Mouse (Mus musculus) intestine, postnatal 0 days (tissue): ENCODE data around the gene Ckap5. TPM values are rescaled to one million over a fixed set of nuclear protein-coding genes. Genes with fewer than 3 reads are reported as not detected.

Source experiments
- ATAC-seq: fragments of 200-750 bp; cut with Nextera tagmentation; 2 replicates; pipeline ENCODE4 v1.8.0; 2017; ENCODE audit warnings: mild to moderate bottlenecking, moderate TSS enrichment, moderate library complexity
- H3K27ac ChIP-seq: fragments of 300-500 bp; sonication (generic); 2 replicates; pipeline ENCODE4 v1.5.1; 2014; ENCODE audit warnings: mild to moderate bottlenecking, low read depth, low read length, moderate library complexity
- H3K27me3 ChIP-seq: fragments of 300-500 bp; sonication (generic); replicated peaks from 2 replicates; pipeline ENCODE4 v1.6.1; 2014; ENCODE audit warnings: low read length, mixed read lengths; ENCODE audit not compliant: control insufficient read depth, insufficient read depth
- H3K36me3 ChIP-seq: fragments of 300-500 bp; sonication (generic); 2 replicates; pipeline ENCODE4 v1.6.1; 2014; ENCODE audit warnings: mild to moderate bottlenecking, moderate library complexity; ENCODE audit not compliant: control insufficient read depth, insufficient read depth
- H3K4me1 ChIP-seq: fragments of 300-500 bp; sonication (generic); replicated peaks from 2 replicates; pipeline ENCODE4 v1.6.1; 2014; ENCODE audit warnings: antibody characterized with exemption, low read length, mixed read lengths; ENCODE audit not compliant: control insufficient read depth, insufficient read depth
- H3K4me2 ChIP-seq: fragments of 300-500 bp; sonication (generic); replicated peaks from 2 replicates; pipeline ENCODE4 v1.6.1; 2014; ENCODE audit warnings: low read depth, mild to moderate bottlenecking, moderate library complexity
- H3K4me3 ChIP-seq: fragments of 300-500 bp; sonication (generic); 2 replicates; pipeline ENCODE4 v1.5.1; 2014; ENCODE audit warnings: low read depth, low read length
- H3K9ac ChIP-seq: fragments of 300-500 bp; sonication (generic); 2 replicates; pipeline ENCODE4 v1.6.1; 2014; ENCODE audit warnings: mild to moderate bottlenecking, low read depth, low read length
- H3K9me3 ChIP-seq: fragments of 300-500 bp; sonication (generic); 2 replicates; pipeline ENCODE4 v1.6.1; 2016; ENCODE audit warnings: mixed run types; ENCODE audit not compliant: control insufficient read depth
- CTCF ChIP-seq: sonication (generic); IDR thresholded peaks from 2 replicates; pipeline ENCODE4 v1.5.1; 2016; ENCODE audit warnings: low read depth, mild to moderate bottlenecking, control low read depth, antibody characterized with exemption, moderate library complexity
- WGBS: fragments of 180-500 bp; shearing (Covaris S2); extraction: QIAGEN DNeasy Blood & Tissue Kit; methylation state at CpG from one replicate; pipeline ENCODE4 v1.1.7; 2014; 5-methylcytosine and 5-hydroxymethylcytosine counted together
- polyA plus RNA-seq: library from polyadenylated mRNA; unstranded; fragments of >200 nt; fragmentation: Nextera tagmentation; extraction: Ambion mirVana; gene quantifications from 2 replicates; pipeline ENCODE4 v1.2.1, GENCODE M21; 2015

The Ckap5 gene
- polyA plus RNA-seq, 1 experiment from 2014 or later = 19.3 TPM

- ATAC-seq = peak; percentile 52
- WGBS = under 1% methylated on average over 15 of the region's 15 CpGs
- peak overlapping the region; percentile 79; the same call in 1 of the 2 replicates for H3K27ac ChIP-seq
- H3K4me2 ChIP-seq = peak overlapping the region; percentile 69
- no peaks in the 10 kb centered on the region for H3K27me3 ChIP-seq
- no peaks in the 10 kb centered on the region for H3K36me3 ChIP-seq
- no peaks in the 10 kb centered on the region for H3K4me1 ChIP-seq
- H3K4me3 ChIP-seq = peak overlapping the region; percentile 99
- no peak for TF ChIP-seq CTCF
- peak overlapping the region; percentile 98 for H3K9ac ChIP-seq
- H3K9me3 ChIP-seq = no peaks in the 10 kb centered on the region
Observed at GRCm38 (mm10) chr2:91527147-91527486, 555 bp downstream of the Ckap5 start.

GRCm38 (mm10) chr2:91537588-91538205 lies 11.1 kb downstream of the Ckap5 start:
- peak overlapping the region; percentile 45 for H3K4me3 ChIP-seq
- ATAC-seq = peak; percentile 96
- peak overlapping the region; percentile 61 for H3K4me2 ChIP-seq
- no peak overlapping the region for H3K27ac ChIP-seq
- no peaks in the 10 kb centered on the region for H3K36me3 ChIP-seq
- under 1% methylated on average over 17 of the region's 17 CpGs for WGBS
- H3K9ac ChIP-seq = peak overlapping the region; percentile 27
- no peaks in the 10 kb centered on the region for H3K4me1 ChIP-seq
- H3K27me3 ChIP-seq = no peaks in the 10 kb centered on the region
- TF ChIP-seq CTCF = peak; percentile 51
- H3K9me3 ChIP-seq = no peaks in the 10 kb centered on the region

GRCm38 (mm10) chr2:91568125-91568524 lies 41.6 kb downstream of the Ckap5 start:
- TF ChIP-seq CTCF = no peak
- Histone ChIP-seq H3K4me2 (no peak overlapping the region), H3K4me3 (no peak overlapping the region), H3K27me3 (no peaks in the 10 kb centered on the region), H3K27ac (no peak overlapping the region), H3K9me3 (no peaks in the 10 kb centered on the region), H3K36me3 (peaks cover 69% of the 10 kb centered on the region), H3K4me1 (no peaks in the 10 kb centered on the region), H3K9ac (no peak overlapping the region)
- 90% methylated on average over 2 of the region's 2 CpGs for WGBS
- ATAC-seq = no peak

GRCm38 (mm10) chr2:91580894-91581293 lies 54.3 kb downstream of the Ckap5 start:
- ATAC-seq = no peak
- H3K27me3 ChIP-seq = no peaks in the 10 kb centered on the region
- peaks cover 58% of the 10 kb centered on the region for H3K36me3 ChIP-seq
- H3K27ac ChIP-seq = no peak overlapping the region
- no peaks in the 10 kb centered on the region for H3K4me1 ChIP-seq
- no peak overlapping the region for H3K4me3 ChIP-seq
- 93% methylated on average over 1 of the region's 1 CpGs for WGBS
- no peak for TF ChIP-seq CTCF
- H3K4me2 ChIP-seq = no peak overlapping the region
- no peak overlapping the region for H3K9ac ChIP-seq
- H3K9me3 ChIP-seq = no peaks in the 10 kb centered on the region

GRCm38 (mm10) chr2:91586242-91586641 lies 59.7 kb downstream of the Ckap5 start:
- 91% methylated on average over 1 of the region's 1 CpGs for WGBS
- Histone ChIP-seq H3K9me3 (no peaks in the 10 kb centered on the region), H3K36me3 (peaks cover 52% of the 10 kb centered on the region), H3K4me2 (no peak overlapping the region), H3K4me1 (no peaks in the 10 kb centered on the region), H3K9ac (no peak overlapping the region), H3K27ac (no peak overlapping the region), H3K27me3 (no peaks in the 10 kb centered on the region), H3K4me3 (no peak overlapping the region)
- no peak for ATAC-seq
- no peak for TF ChIP-seq CTCF

GRCm38 (mm10) chr2:91600475-91600874 lies 73.9 kb downstream of the Ckap5 start:
- Histone ChIP-seq H3K27ac (no peak overlapping the region), H3K9me3 (no peaks in the 10 kb centered on the region), H3K9ac (no peak overlapping the region), H3K27me3 (no peaks in the 10 kb centered on the region), H3K36me3 (peaks cover 65% of the 10 kb centered on the region), H3K4me2 (no peak overlapping the region), H3K4me1 (no peaks in the 10 kb centered on the region), H3K4me3 (no peak overlapping the region)
- 95% methylated on average over 4 of the region's 4 CpGs for WGBS
- TF ChIP-seq CTCF = no peak
- ATAC-seq = no peak

- no peak for ATAC-seq
- H3K36me3 ChIP-seq = peaks cover 66% of the 10 kb centered on the region
- no peaks in the 10 kb centered on the region for H3K9me3 ChIP-seq
- H3K27ac ChIP-seq = no peak overlapping the region
- no peak overlapping the region for H3K4me2 ChIP-seq
- H3K27me3 ChIP-seq = no peaks in the 10 kb centered on the region
- H3K9ac ChIP-seq = no peak overlapping the region
- 84% methylated on average over 4 of the region's 4 CpGs for WGBS
- TF ChIP-seq CTCF = peak; percentile 56
- H3K4me3 ChIP-seq = no peak overlapping the region
- H3K4me1 ChIP-seq = no peaks in the 10 kb centered on the region
Observed at GRCm38 (mm10) chr2:91602389-91602788, 75.8 kb downstream of the Ckap5 start.
